Mouse (Mus musculus): ENCODE data around the gene Stx8. TPM values are rescaled to one million over a fixed set of nuclear protein-coding genes. Genes with fewer than 3 reads are reported as not detected.

The Stx8 gene
- polyA plus RNA-seq (2012; rRNA removed) (14.6 and 23.3 TPM in 2 replicates), polyA plus RNA-seq (2014; fragmentation: Nextera tagmentation; extraction: Ambion mirVana) (62.1 and 65.3 TPM in 2 replicates)

- Histone ChIP-seq H3K4me1 (ENCODE audit: control insufficient read depth, insufficient read depth, low read length) (no peaks in the 10 kb centered on the region; the same call in 1 of the 2 replicates), H3K9ac (ENCODE audit: low read depth, low read length, severe bottlenecking) (peak within 1 kb of the TSS; percentile 74), H3K9me3 (ENCODE audit: control insufficient read depth, low read length) (no peaks in the 10 kb centered on the region), H3K4me2 (replicated peaks; ENCODE audit: low read depth, low read length, severe bottlenecking) (peak within 1 kb of the TSS; percentile 61), H3K4me3 (replicated peaks; ENCODE audit: low read length) (peak within 1 kb of the TSS; percentile 73), H3K36me3 (ENCODE audit: control insufficient read depth, insufficient read depth, low read length) (peaks cover 11% of the 10 kb centered on the region; the same call in 1 of the 2 replicates), H3K27ac (replicated peaks; ENCODE audit: low read depth, low read length) (no peak within 1 kb of the TSS), H3K27me3 (ENCODE audit: control insufficient read depth, insufficient read depth, low read length) (no peaks in the 10 kb centered on the region)
- TF ChIP-seq POLR2A (IDR thresholded peaks at IDR 0.05; ENCODE audit: borderline replicate concordance, extremely low read depth, insufficient read depth, insufficient read length) = 0 out of 2 replicates have a peak, but pooled peaks have one; percentile 24
- peak; percentile 79 for DNase-seq (ENCODE audit: low spot score)
- peak; percentile 80 for ATAC-seq (ENCODE audit: low FRiP score, low read depth)
- WGBS = under 1% methylated on average over 28 of the region's 28 CpGs
Measured at GRCm38 (mm10) chr11:67965905-67966878, at the start of gene Stx8. TSS of gene Stx8 (plus strand) at chr11:67966193.

GRCm38 (mm10) chr11:67917126-67917525 lies 48.9 kb upstream of the Stx8 start:
- no peak for TF ChIP-seq POLR2A (IDR thresholded peaks at IDR 0.05; ENCODE audit: borderline replicate concordance, extremely low read depth, insufficient read depth, insufficient read length)
- H3K9me3 ChIP-seq (ENCODE audit: control insufficient read depth, low read length) = no peaks in the 10 kb centered on the region
- WGBS = 86% methylated on average over 3 of the region's 3 CpGs
- H3K27ac ChIP-seq (replicated peaks; ENCODE audit: low read depth, low read length) = no peak overlapping the region
- no peak overlapping the region for H3K9ac ChIP-seq (ENCODE audit: low read depth, low read length, severe bottlenecking)
- H3K4me2 ChIP-seq (replicated peaks; ENCODE audit: low read depth, low read length, severe bottlenecking) = no peak overlapping the region
- no peak for DNase-seq (ENCODE audit: low spot score)
- ATAC-seq (ENCODE audit: low FRiP score, low read depth) = no peak
- H3K4me1 ChIP-seq (ENCODE audit: control insufficient read depth, insufficient read depth, low read length) = no peaks in the 10 kb centered on the region; the same call in 1 of the 2 replicates
- H3K36me3 ChIP-seq (ENCODE audit: control insufficient read depth, insufficient read depth, low read length) = no peaks in the 10 kb centered on the region
- H3K4me3 ChIP-seq (replicated peaks; ENCODE audit: low read length) = no peak overlapping the region
- peaks cover 20% of the 10 kb centered on the region for H3K27me3 ChIP-seq (ENCODE audit: control insufficient read depth, insufficient read depth, low read length)

- Histone ChIP-seq H3K9ac (ENCODE audit: low read depth, low read length, severe bottlenecking) (no peak overlapping the region), H3K36me3 (ENCODE audit: control insufficient read depth, insufficient read depth, low read length) (no peaks in the 10 kb centered on the region), H3K4me3 (replicated peaks; ENCODE audit: low read length) (no peak overlapping the region), H3K27ac (replicated peaks; ENCODE audit: low read depth, low read length) (no peak overlapping the region), H3K9me3 (ENCODE audit: control insufficient read depth, low read length) (no peaks in the 10 kb centered on the region), H3K27me3 (ENCODE audit: control insufficient read depth, insufficient read depth, low read length) (peaks cover 20% of the 10 kb centered on the region), H3K4me2 (replicated peaks; ENCODE audit: low read depth, low read length, severe bottlenecking) (no peak overlapping the region), H3K4me1 (ENCODE audit: control insufficient read depth, insufficient read depth, low read length) (peaks cover 2% of the 10 kb centered on the region; the same call in 1 of the 2 replicates)
- DNase-seq (ENCODE audit: low spot score) = no peak
- ATAC-seq (ENCODE audit: low FRiP score, low read depth) = no peak
- 81% methylated on average over 5 of the region's 5 CpGs for WGBS
- TF ChIP-seq POLR2A (IDR thresholded peaks at IDR 0.05; ENCODE audit: borderline replicate concordance, extremely low read depth, insufficient read depth, insufficient read length) = no peak
Measured at GRCm38 (mm10) chr11:67919593-67919992, 46.4 kb upstream of the Stx8 start.

GRCm38 (mm10) chr11:67920226-67920960 lies 45.6 kb upstream of the Stx8 start:
- Histone ChIP-seq H3K9me3 (ENCODE audit: control insufficient read depth, low read length) (no peaks in the 10 kb centered on the region), H3K9ac (ENCODE audit: low read depth, low read length, severe bottlenecking) (no peak overlapping the region), H3K4me3 (replicated peaks; ENCODE audit: low read length) (no peak overlapping the region), H3K4me1 (ENCODE audit: control insufficient read depth, insufficient read depth, low read length) (peaks cover 2% of the 10 kb centered on the region; the same call in 1 of the 2 replicates), H3K27ac (replicated peaks; ENCODE audit: low read depth, low read length) (no peak overlapping the region), H3K36me3 (ENCODE audit: control insufficient read depth, insufficient read depth, low read length) (no peaks in the 10 kb centered on the region), H3K27me3 (ENCODE audit: control insufficient read depth, insufficient read depth, low read length) (peaks cover 20% of the 10 kb centered on the region), H3K4me2 (replicated peaks; ENCODE audit: low read depth, low read length, severe bottlenecking) (no peak overlapping the region)
- TF ChIP-seq POLR2A (IDR thresholded peaks at IDR 0.05; ENCODE audit: borderline replicate concordance, extremely low read depth, insufficient read depth, insufficient read length) = no peak
- no peak for ATAC-seq (ENCODE audit: low FRiP score, low read depth)
- 53% methylated on average over 9 of the region's 9 CpGs for WGBS
- DNase-seq (ENCODE audit: low spot score) = no peak
